Mouse (Mus musculus) kidney, postnatal 10 days (tissue): Measurements from ENCODE around the gene Rab40c.

Experiments used
- DNase-seq: peaks from one replicate; pipeline ENCODE4 v3.0.0; 2021; ENCODE audit warnings: mixed read lengths

The Rab40c gene

GRCm38 (mm10) chr17:25840519-25840918 lies 79.0 kb downstream of the Rab40c start:
- DNase-seq, result no peak

- peak; percentile 55 for DNase-seq
Observed at GRCm38 (mm10) chr17:25839455-25840235, 79.9 kb downstream of the Rab40c start.

- DNase-seq, result peak; percentile 14
Observed at GRCm38 (mm10) chr17:25838904-25839303, 80.6 kb downstream of the Rab40c start.

GRCm38 (mm10) chr17:25837533-25837932 lies 82.0 kb downstream of the Rab40c start:
- no peak for DNase-seq

GRCm38 (mm10) chr17:25837076-25837410 lies 82.5 kb downstream of the Rab40c start, which contains the start of gene Rhbdl1:
Rhbdl1 (minus strand) TSS chr17:25837295.
- peak; percentile 84 for DNase-seq

GRCm38 (mm10) chr17:25836397-25837075 lies 83.0 kb downstream of the Rab40c start:
- DNase-seq, result peak; percentile 56

- DNase-seq, result peak; percentile 40
Observed at GRCm38 (mm10) chr17:25835816-25836215, 83.7 kb downstream of the Rab40c start.

- peak; percentile 43 for DNase-seq
Observed at GRCm38 (mm10) chr17:25835301-25835700, 84.2 kb downstream of the Rab40c start.

- peak; percentile 34 for DNase-seq
Observed at GRCm38 (mm10) chr17:25834595-25835222, 84.8 kb downstream of the Rab40c start.

- peak; percentile 58 for DNase-seq
Observed at GRCm38 (mm10) chr17:25833961-25834594, 85.4 kb downstream of the Rab40c start.

- peak; percentile 97 for DNase-seq
Observed at GRCm38 (mm10) chr17:25833291-25833663, 86.2 kb downstream of the Rab40c start, which contains the start of gene Stub1. Stub1 (minus strand) TSS chr17:25833404.

GRCm38 (mm10) chr17:25832436-25833290 lies 86.9 kb downstream of the Rab40c start:
- peak; percentile 100 for DNase-seq
